Mouse (Mus musculus) limb, embryonic 15.5 days (tissue): Measurements from ENCODE around the gene Exoc6b. TPM values are rescaled to one million over a fixed set of nuclear protein-coding genes. Genes with fewer than 3 reads are reported as not detected.

Experiments used
- ATAC-seq: fragments of 200-750 bp; cut with Nextera tagmentation; 2 replicates; pipeline ENCODE4 v1.8.0; 2017; ENCODE audit warnings: low read depth, moderate TSS enrichment; ENCODE audit not compliant: insufficient number of reproducible peaks, low FRiP score, low TSS enrichment
- H3K27ac ChIP-seq: fragments of 300-500 bp; sonication (generic); 2 replicates; pipeline ENCODE4 v1.5.1; 2015; ENCODE audit warnings: moderate library complexity, mild to moderate bottlenecking, inconsistent platforms
- H3K27me3 ChIP-seq: fragments of 300-500 bp; sonication (generic); 2 replicates; pipeline ENCODE4 v1.6.1; 2015; ENCODE audit warnings: inconsistent platforms
- H3K36me3 ChIP-seq: fragments of 300-500 bp; sonication (generic); 2 replicates; pipeline ENCODE4 v1.6.1; 2015; ENCODE audit warnings: inconsistent platforms
- H3K4me1 ChIP-seq: fragments of 300-500 bp; sonication (generic); 2 replicates; pipeline ENCODE4 v1.6.1; 2015; ENCODE audit warnings: inconsistent platforms
- H3K4me2 ChIP-seq: fragments of 300-500 bp; sonication (generic); 2 replicates; pipeline ENCODE4 v1.6.1; 2015; ENCODE audit warnings: mild to moderate bottlenecking, inconsistent platforms
- H3K4me3 ChIP-seq: fragments of 300-500 bp; sonication (generic); 2 replicates; pipeline ENCODE4 v1.5.1; 2015; ENCODE audit warnings: mild to moderate bottlenecking, inconsistent platforms
- H3K9ac ChIP-seq: fragments of 300-500 bp; sonication (generic); 2 replicates; pipeline ENCODE4 v1.6.1; 2015; ENCODE audit warnings: inconsistent platforms
- H3K9me3 ChIP-seq: fragments of 300-500 bp; sonication (generic); 2 replicates; pipeline ENCODE4 v1.6.1; 2016; ENCODE audit warnings: inconsistent platforms
- WGBS: fragments of 180-500 bp; shearing (Covaris S2); methylation state at CpG from one replicate; pipeline ENCODE4 v1.1.7; 2015; 5-methylcytosine and 5-hydroxymethylcytosine counted together
- polyA plus RNA-seq: library from polyadenylated mRNA; unstranded; fragments of >200 nt; fragmentation: Nextera tagmentation; extraction: Ambion mirVana; gene quantifications from 2 replicates; pipeline ENCODE4 v1.2.1, GENCODE M21; 2015

Exoc6b gene
- polyA plus RNA-seq, 1 experiment from 2014 or later = 35.7 TPM

DNA sequence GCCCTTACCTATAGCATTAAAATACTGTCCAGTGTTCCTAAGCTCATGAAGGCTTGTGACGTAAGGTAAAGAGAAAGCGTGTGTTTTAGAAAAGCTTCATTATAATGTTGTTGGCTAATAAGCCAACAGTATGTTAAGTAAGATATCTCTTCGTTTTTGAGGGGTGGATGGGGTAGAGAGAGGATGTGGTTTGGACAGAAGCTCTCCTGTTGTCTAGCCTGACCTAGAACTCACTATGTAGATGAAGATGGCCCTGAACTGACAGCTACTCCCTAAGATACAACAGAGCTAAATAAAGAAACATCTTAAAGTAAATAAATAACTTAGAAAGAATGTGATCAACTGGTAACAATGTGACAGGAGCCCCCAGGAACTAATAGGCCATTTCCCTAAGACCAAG is 204.7 kb downstream of the Exoc6b start:
- WGBS = 84% methylated on average over 3 of the region's 3 CpGs

DNA sequence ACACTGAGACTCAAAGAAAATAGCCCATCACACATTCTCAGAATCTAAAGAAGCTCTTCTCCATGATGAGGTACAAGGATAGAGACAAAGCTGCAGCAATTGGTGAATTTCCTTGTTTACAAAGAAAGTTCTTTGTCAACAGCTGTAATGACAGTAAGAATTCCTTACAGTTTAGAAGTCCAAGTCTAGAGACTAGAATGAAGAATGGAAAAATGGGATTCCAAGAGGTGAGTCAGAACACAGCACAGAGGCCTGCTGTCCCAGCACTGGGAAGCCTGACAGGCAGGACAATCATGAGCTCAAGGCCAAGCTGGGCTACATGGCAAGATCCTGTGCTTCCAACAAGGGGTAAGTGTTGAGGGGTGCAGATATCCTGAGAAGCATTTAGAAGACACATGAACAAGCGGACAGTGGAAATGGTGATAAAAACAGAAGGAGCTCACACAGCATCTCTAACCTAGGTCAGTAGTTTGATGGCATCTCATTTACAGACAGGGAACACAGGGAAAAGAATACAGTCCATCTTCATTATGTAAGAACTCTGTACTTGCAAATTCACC is 205.4 kb downstream of the Exoc6b start:
- no peak for ATAC-seq
- 87% methylated on average over 1 of the region's 1 CpGs for WGBS
- Histone ChIP-seq H3K4me3 (no peak overlapping the region), H3K4me1 (0 out of 2 replicates have a peak, but pooled peaks cover 5% of the 10 kb centered on the region), H3K27ac (no peak overlapping the region), H3K9me3 (no peaks in the 10 kb centered on the region), H3K27me3 (no peaks in the 10 kb centered on the region), H3K4me2 (no peak overlapping the region), H3K9ac (no peak overlapping the region), H3K36me3 (no peaks in the 10 kb centered on the region)

More for the DNA sequence above, 204.7 kb downstream of the Exoc6b start:
- Histone ChIP-seq H3K36me3 (no peaks in the 10 kb centered on the region), H3K27me3 (no peaks in the 10 kb centered on the region), H3K27ac (no peak overlapping the region), H3K4me3 (no peak overlapping the region), H3K4me2 (no peak overlapping the region), H3K9me3 (no peaks in the 10 kb centered on the region), H3K9ac (no peak overlapping the region), H3K4me1 (0 out of 2 replicates have a peak, but pooled peaks cover 5% of the 10 kb centered on the region)
- no peak for ATAC-seq

DNA sequence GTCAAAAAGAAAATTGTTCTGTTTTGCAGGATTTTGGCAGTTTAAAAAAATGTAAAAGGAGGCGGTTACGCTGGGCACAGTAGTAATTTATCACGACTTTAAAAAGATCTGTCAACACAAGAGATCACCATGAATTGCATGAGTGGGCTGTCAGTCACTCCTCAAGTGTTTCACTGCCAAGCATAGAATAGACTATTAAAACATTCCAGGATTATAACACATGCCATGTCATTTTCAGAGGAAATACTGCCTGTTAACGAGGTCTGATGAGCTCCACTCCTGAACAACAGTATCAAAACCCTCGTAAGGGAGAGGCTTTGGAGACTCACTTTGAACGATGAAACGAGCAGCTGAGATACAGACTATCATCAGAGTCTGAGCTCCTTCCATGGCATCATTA is 223.6 kb downstream of the Exoc6b start:
- H3K9ac ChIP-seq = no peak overlapping the region
- H3K36me3 ChIP-seq = peaks cover 5% of the 10 kb centered on the region; the same call in 1 of the 2 replicates
- ATAC-seq = no peak
- 55% methylated on average over 7 of the region's 7 CpGs for WGBS
- H3K4me1 ChIP-seq = no peaks in the 10 kb centered on the region
- no peak overlapping the region for H3K27ac ChIP-seq
- H3K4me3 ChIP-seq = no peak overlapping the region
- no peak overlapping the region for H3K4me2 ChIP-seq
- no peaks in the 10 kb centered on the region for H3K27me3 ChIP-seq
- no peaks in the 10 kb centered on the region for H3K9me3 ChIP-seq

DNA sequence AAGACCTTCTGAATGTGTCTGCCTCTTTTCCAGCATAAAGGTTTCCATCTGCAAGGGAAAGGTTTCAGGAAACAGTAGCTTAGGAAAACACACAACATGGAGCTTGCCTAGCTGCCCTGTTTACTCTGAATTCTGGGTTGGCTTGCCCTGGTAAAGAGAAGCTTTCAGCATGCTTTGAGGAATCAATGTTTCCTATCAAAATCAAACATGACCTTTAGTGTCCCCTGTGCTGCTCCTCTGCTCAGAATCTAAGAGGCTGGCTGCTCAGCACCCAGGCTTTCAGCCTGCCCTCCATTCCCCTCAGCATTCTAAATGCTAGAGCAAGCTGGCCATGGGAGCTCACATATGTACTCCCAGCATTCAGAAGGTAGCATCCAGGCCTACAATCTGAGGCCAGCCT is 228.2 kb downstream of the Exoc6b start:
- Histone ChIP-seq H3K27ac (no peak overlapping the region), H3K4me3 (no peak overlapping the region), H3K36me3 (peaks cover 4% of the 10 kb centered on the region; the same call in 1 of the 2 replicates), H3K4me1 (no peaks in the 10 kb centered on the region), H3K9me3 (no peaks in the 10 kb centered on the region), H3K4me2 (no peak overlapping the region), H3K27me3 (no peaks in the 10 kb centered on the region), H3K9ac (no peak overlapping the region)
- ATAC-seq = no peak

DNA sequence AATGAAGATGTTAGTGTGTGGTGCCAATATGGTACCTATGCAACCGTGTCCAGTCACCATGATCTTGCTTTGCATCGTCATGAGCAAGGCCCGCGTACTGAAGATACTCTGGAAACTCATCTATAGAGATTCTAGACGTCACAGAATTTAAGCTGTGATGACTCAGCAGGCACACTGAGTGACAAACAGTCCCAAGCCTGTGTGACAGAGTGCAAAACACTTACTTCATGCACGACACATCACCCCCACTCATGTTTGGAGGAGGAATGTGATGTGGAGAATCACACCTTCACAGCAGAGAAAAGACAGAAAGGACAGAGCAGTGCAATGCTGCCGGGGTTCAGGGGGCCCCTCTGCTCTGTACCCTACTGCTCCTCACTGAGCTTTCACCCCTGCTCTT is 261.8 kb downstream of the Exoc6b start:
- Histone ChIP-seq H3K27me3 (no peaks in the 10 kb centered on the region), H3K27ac (no peak overlapping the region), H3K9ac (no peak overlapping the region), H3K4me3 (no peak overlapping the region), H3K4me1 (no peaks in the 10 kb centered on the region), H3K4me2 (no peak overlapping the region), H3K9me3 (no peaks in the 10 kb centered on the region), H3K36me3 (0 out of 2 replicates have a peak, but pooled peaks cover 5% of the 10 kb centered on the region)
- WGBS = 89% methylated on average over 7 of the region's 7 CpGs
- ATAC-seq = no peak

DNA sequence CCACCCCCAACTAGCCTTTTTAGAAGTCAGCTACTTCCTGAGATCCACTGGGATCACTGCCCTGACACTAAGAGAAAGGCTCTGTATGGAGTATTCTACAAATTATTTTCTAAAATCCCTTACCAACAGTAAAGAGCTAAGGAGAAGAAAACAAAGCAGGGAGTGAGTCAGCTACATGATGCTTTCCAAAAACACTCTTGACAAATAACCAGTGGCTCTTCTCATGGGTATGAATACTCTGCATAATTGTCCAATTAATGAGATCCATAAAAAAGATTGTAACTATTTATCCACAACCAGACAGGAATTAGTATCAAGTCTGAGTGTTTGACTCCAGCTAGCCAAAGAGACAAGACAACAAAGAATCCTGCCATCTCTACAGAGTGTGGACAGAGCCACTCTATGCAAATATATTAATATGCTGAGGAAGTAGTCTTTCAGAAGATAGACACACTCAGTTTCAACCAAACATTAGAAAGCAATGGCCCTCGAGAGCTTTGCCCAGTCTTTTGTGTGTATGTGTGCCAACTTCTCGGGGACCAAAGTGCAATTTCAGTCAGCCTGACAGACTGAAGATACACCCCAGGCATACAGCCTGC is 263.1 kb downstream of the Exoc6b start:
- Histone ChIP-seq H3K4me3 (no peak overlapping the region), H3K36me3 (no peaks in the 10 kb centered on the region), H3K27ac (no peak overlapping the region), H3K4me1 (no peaks in the 10 kb centered on the region), H3K4me2 (no peak overlapping the region), H3K9ac (no peak overlapping the region), H3K9me3 (no peaks in the 10 kb centered on the region), H3K27me3 (no peaks in the 10 kb centered on the region)
- ATAC-seq = no peak
- 78% methylated on average over 2 of the region's 2 CpGs for WGBS

DNA sequence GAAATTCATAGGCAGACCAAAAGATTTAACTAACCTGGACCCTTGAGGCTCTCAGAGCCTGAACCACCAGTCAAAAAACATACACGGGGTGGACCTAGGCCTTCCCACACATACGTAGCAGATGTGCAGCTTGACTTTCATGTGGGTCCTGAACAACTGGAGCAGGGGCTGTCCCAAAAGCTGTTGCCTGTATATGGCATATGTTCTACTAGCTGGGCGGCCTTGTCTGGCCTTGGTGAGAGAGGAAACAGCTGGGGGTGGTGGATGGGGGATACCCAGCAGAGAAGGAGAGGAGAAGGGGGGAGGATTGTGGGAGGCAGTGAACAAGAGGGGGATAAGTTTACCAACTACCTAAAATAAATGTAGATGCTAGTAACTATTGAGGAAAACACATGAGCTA is 270.6 kb downstream of the Exoc6b start:
- ATAC-seq = no peak
- H3K4me2 ChIP-seq = no peak overlapping the region
- WGBS = 75% methylated on average over 3 of the region's 3 CpGs

DNA sequence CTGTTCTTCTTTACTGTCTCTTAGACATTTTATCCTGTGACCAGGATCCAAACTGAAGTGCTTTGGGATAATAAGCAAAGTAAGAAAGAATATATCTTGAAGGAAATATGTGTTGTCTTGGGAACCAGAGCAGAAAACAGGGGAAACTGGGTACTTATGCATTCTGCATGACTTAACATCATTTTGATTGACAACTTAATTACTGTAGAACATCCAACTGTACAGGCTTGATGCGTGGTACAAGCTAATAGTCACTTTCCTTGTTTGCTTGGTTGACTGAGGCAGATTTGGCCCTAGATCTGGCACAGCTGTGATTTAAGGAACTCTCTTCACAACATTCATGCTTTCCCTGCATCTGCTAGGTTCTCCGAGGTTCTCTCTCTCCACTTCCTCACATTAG is 285.3 kb downstream of the Exoc6b start:
- no peaks in the 10 kb centered on the region for H3K4me1 ChIP-seq
- H3K9me3 ChIP-seq = no peaks in the 10 kb centered on the region
- H3K4me3 ChIP-seq = no peak overlapping the region
- no peaks in the 10 kb centered on the region for H3K27me3 ChIP-seq
- no peak for ATAC-seq
- H3K9ac ChIP-seq = no peak overlapping the region
- no peak overlapping the region for H3K27ac ChIP-seq
- H3K4me2 ChIP-seq = no peak overlapping the region
- WGBS = 76% methylated on average over 2 of the region's 2 CpGs
- no peaks in the 10 kb centered on the region; the same call in 1 of the 2 replicates for H3K36me3 ChIP-seq

More for the DNA sequence above, 270.6 kb downstream of the Exoc6b start:
- no peaks in the 10 kb centered on the region for H3K27me3 ChIP-seq
- H3K36me3 ChIP-seq = no peaks in the 10 kb centered on the region
- H3K9ac ChIP-seq = no peak overlapping the region
- H3K4me3 ChIP-seq = no peak overlapping the region
- H3K27ac ChIP-seq = no peak overlapping the region
- H3K4me1 ChIP-seq = 0 out of 2 replicates have a peak, but pooled peaks cover 6% of the 10 kb centered on the region
- H3K9me3 ChIP-seq = no peaks in the 10 kb centered on the region

DNA sequence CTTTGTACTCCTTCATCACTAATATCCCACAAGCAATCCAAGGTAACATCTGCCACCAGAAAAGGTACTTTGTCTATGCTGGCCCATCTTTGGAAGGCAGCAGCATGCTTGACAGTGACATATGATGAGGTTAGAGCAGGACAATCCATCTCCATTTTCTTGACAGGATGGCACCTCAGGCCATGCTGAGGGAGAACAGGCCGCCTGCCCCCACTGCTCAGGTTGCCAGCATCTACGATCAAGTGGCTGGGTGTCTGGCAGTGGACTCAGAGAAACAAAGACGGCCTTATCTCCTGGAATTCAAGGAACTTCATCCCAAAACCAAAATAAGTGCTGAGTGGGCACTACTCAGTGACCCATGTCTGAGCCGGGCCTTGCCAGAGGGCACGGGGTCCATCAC is 289.3 kb downstream of the Exoc6b start:
- H3K4me1 ChIP-seq = no peaks in the 10 kb centered on the region; the same call in 1 of the 2 replicates
- ATAC-seq = no peak
- WGBS = 36% methylated on average over 5 of the region's 5 CpGs

DNA sequence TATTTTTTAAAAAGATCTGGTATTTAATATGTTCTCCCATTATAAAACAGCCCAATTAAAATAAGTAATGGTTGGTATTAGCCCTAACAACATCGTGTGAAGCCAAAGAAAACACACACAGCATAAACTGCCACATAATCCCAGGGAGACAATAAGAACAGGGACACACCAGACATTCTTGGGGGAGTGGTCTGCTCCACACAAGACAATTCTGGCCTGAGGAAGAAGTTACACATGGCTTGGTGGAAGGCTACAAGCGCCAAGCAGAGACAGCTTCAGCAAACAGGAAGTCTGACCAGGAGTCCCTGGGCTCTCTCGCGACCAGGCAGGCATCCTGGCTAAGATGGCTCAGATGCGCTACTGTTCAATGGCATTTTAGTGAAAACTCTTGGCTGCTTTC is 290.3 kb downstream of the Exoc6b start:
- no peaks in the 10 kb centered on the region for H3K36me3 ChIP-seq
- no peak for ATAC-seq
- H3K4me3 ChIP-seq = no peak overlapping the region
- no peak overlapping the region for H3K9ac ChIP-seq
- no peak overlapping the region for H3K4me2 ChIP-seq
- H3K4me1 ChIP-seq = no peaks in the 10 kb centered on the region; the same call in 1 of the 2 replicates
- 59% methylated on average over 5 of the region's 5 CpGs for WGBS
- no peak overlapping the region for H3K27ac ChIP-seq
- H3K27me3 ChIP-seq = no peaks in the 10 kb centered on the region
- H3K9me3 ChIP-seq = no peaks in the 10 kb centered on the region

More for the DNA sequence above, 289.3 kb downstream of the Exoc6b start:
- Histone ChIP-seq H3K36me3 (no peaks in the 10 kb centered on the region), H3K27ac (no peak overlapping the region), H3K27me3 (no peaks in the 10 kb centered on the region), H3K4me2 (no peak overlapping the region), H3K4me3 (no peak overlapping the region), H3K9me3 (no peaks in the 10 kb centered on the region), H3K9ac (no peak overlapping the region)

DNA sequence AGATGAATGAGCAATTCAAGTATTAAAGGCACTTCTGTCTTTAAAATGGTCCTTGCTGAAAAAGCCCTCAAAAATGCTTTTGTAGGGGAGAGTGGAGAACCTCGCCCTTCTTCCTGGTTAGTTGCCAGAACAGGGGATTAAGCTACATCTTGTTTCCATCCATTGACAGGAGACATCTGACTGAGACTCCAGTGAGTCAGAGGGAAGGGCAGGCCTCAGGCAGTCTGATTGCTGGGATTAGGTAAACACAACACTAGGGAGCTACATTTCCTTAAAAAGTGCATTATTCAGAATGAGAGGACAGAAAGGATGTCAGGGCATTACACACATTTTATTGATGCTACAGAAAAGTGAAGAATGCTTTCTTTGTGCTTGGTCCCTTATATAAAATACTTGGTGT is 293.4 kb downstream of the Exoc6b start:
- no peak overlapping the region for H3K9ac ChIP-seq
- peaks cover 4% of the 10 kb centered on the region; the same call in 1 of the 2 replicates for H3K4me1 ChIP-seq
- H3K4me3 ChIP-seq = no peak overlapping the region
- no peak for ATAC-seq
- no peaks in the 10 kb centered on the region for H3K36me3 ChIP-seq
- H3K9me3 ChIP-seq = no peaks in the 10 kb centered on the region
- 21% methylated on average over 1 of the region's 1 CpGs for WGBS
- no peaks in the 10 kb centered on the region for H3K27me3 ChIP-seq
- H3K4me2 ChIP-seq = no peak overlapping the region
- H3K27ac ChIP-seq = no peak overlapping the region; the same call in 1 of the 2 replicates

DNA sequence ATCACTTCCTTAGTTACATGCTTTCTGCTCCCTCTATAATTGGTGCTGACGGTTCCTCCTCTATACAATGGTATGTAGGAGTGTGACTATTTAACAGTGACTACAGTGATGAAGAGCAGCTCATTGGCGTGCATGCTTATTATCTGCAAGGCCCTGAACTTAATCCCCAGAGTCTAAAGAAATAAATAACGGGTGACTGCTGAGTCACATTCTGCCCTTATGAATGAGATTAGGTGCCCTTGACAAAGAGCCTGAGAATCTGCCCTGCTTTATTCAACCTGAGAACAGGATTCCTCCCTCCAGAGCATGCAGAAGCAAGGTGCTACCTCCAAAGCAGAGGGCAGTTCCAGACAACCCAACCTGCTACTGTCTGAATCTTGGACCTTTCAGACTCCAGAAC is 314.0 kb downstream of the Exoc6b start:
- 68% methylated on average over 3 of the region's 3 CpGs for WGBS

More for the DNA sequence above, 314.0 kb downstream of the Exoc6b start:
- no peaks in the 10 kb centered on the region for H3K4me1 ChIP-seq
- H3K9ac ChIP-seq = no peak overlapping the region
- no peak for ATAC-seq
- H3K9me3 ChIP-seq = no peaks in the 10 kb centered on the region
- no peaks in the 10 kb centered on the region for H3K27me3 ChIP-seq
- no peak overlapping the region for H3K27ac ChIP-seq
- no peak overlapping the region for H3K4me3 ChIP-seq
- no peaks in the 10 kb centered on the region for H3K36me3 ChIP-seq
- no peak overlapping the region for H3K4me2 ChIP-seq
